Mouse (Mus musculus): ENCODE data around the gene Zfp526.
"Not testable (repeated sequence)": the region's sequence is repeated elsewhere in the genome, so short reads cannot be mapped to it uniquely, and the experiment has no call there.

The Zfp526 gene

DNA sequence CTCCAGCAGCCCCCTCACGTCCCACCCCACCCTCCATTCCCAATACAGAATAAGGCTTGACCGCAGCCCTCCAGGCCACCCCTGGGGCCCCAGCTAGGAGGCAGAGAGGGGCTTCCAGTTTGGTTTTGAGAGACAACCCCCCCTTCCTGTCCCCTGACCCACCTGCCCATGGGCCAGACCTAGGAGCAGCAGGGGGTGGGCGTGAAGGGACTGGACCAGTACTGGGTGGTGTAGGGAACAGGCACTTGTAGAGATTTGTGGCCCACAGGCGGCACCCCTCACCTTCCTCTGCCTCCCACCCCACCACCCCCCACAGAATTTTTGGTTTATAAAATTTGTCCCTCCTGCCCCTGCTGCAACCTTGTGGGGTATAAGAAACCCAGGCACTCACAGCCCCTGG lies 22.1 kb downstream of the Zfp526 start:
- DNase-seq = no peak

DNA sequence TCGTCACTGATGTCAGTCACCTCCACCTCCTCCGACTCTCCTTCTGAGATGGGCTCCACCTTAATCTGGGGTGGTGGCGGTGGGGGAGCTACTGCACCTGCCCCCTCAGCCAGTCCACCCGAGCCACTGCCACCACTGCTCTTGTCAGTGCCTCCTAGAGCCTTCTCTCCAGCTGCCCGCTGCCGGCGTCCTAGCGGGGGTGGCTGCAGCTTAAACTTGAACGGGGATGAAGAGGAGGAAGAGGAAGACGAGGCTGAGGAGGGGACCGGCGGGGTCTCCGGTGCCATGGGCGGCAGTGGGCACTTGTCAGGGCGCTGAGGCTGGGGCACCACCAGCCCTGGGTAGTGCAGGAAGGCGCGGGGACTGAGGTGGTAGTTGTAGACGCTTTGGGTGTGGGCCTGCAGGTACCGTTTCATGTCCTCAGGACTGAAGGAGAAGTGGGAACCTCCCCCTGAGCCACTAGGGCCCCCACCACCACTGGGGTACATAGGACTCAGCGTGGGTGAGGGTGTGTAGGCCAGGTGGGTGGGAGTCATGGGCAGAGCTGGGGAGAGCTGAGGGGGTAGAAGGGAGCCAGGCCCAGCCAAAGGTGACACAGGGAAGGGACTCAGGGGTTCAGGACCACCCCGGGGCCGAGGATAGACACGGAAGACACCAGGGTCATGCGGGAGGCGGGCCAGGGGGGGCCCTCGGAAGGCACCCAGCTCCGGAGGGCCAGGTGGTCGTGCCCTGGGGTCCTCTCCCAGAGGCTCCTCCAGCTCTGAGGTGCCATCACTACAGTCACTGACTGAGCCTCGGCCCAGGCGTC lies 23.5 kb downstream of the Zfp526 start:
- DNase-seq = no peak

DNA sequence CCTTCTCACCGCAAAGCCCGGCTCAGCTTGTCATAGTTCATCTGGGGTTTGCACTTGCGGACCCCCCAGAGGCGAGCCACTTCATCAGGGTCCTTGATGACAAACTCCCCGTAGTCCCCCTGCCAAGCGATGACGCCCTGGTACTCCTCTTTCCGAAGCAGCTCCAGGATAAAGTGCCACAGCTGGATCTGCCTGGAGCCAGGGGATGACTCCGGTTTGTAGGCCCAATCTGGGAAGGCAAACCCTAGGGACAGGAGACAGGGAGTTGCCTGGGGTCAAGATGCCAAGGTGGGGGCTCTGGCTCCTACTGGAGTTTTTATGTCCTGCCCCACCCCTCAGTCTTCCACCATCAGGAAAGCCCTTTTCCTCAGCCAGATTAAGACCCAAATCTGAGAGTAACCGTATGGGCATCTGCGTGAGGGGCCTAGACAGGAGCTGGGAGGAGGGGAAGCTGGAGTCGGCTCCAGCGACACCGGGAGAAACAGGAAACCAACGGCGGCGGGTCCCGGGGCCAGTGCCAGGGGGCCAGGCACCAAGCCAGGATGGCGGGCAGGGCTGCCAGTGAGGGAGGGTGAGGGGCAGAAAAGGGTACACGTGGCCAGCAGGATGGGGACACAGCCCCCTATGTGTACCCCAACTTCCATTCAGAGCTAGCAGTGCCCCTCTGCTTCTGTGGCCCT lies 25.0 kb downstream of the Zfp526 start:
- peak in 1 of 2 experiments; percentile 55 for DNase-seq

DNA sequence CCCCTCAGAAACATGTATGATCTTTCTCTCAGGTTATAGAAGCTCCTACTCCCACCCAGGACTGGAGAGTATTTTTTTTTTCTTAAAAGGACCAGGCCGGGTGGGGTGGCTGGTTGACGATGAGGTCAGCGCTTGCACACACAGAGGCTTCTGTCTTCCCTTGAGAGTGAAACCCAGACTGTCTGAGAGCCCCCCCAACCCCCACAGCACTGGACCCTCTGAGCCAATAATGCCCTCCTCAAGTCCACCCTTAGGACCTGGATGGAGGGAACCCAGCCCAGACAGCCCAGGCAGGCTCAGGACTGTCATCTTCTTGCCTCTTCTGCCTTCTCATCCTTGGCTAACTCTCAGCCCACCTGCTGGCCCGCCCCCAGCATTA lies 25.5 kb downstream of the Zfp526 start:
- no peak for DNase-seq

DNA sequence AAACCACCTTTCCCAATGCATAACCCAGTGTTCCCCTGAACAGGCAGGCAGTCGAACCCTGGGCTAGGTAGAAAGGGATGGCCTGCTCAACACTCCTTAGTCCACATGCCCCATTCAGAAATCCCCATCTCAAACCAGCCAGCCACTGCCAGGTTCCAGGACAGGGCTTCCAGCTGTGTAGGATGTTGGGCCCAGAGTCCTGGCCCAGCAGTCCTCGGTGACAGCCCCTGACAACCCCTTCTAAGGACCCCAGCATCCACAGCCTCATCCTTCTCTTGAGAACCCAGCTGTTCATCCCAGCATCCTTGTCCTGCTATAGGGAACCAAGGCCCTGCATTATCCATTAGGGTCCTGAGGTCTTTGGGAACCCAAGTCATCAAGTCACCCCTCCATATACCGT lies 26.3 kb downstream of the Zfp526 start:
- DNase-seq = no peak

DNA sequence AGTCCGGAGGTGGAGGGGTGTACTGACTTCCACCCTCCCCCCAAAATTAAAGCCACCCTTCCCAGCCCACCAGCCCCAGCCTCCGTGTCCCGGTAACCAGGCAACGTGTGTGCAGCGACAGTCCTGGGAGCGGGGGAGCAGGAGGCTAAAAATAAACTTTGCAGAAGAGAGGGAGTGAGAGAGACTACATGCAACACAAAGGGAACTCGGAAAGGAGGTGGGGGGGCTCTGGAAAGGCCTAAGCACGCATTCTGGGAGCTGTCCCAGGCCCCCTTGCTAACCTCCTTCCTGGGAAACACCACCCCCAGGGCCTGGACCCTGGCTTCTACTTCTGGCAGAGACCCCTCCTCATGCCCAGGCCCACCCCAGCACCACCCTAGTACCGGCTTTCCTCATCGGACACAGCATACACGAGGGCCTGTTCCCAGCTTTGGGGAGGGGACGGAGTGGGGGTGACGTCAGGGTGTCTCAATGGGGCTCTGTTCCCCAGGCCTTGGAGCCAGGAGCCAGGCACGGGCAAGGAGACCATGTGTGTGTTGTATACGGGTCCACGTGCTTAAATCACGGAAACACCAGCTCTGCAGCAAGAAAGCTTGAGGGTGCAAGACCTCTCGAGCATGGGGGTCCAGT lies 26.9 kb downstream of the Zfp526 start:
- DNase-seq = peak; percentile 37 to 41

DNA sequence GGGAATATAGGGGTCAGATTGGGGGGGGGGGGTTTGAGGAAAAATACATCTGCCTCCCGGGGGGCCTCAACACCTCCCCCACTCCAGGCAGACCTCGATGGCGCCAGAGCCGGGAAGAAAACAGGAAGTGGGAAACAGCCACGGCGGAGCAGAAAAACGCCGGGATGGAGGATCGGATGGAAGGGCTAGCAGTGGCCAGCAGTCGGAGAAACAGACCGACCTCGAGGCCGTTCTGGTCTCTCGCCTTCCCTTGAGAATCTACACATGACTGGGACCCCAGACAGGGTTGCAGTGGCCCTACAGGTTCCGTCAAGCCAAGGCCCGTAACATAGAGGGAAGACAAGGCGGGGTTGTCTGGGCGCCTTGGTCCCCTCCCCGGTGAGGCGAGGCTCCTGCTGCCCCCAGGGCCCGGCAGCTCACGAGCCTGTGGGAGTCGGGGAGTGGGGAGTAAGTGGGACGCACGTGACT lies 27.7 kb downstream of the Zfp526 start:
- peak in 1 of 2 experiments; percentile 49 for DNase-seq

DNA sequence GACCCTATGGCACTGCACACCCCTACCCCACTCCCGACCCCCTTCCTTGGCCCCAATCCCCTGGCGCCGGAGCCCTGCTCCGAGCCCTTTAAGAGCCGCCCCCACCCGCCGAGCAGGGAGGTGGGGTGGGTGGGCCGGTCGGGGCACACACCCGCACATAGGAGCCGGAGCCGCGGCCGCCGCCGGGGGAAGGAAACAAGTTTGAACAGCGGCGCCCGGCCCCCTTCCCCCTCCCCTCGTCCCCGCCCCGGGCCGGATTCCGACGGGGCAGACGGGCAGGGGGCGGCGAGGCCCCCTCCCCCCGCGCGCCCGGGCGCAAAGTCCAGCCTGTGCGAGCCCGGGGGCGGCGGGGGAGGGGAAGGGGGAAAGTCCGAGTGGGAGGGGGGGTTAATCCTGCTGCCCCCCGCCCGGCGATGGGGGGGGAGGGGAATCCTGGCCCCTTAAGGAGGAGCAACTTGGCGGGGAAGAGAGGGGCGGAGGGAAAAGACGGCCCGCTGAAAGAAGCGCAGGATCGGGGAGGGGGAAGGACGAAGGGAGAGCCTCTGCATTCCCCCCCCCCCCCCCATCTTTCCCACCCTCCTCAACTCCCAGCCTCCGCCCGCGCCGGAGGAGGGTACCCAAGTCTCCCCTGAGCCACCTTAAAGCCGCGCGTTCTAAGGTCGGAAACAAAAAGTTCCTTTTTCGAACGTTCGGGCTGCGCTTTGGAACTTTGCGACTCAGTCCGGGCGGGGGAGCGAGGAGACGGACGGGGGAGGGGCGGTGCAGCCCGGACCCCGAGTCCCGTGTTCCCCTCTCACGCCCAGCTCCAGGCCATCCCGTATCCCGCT lies 28.3 kb downstream of the Zfp526 start:
- peak; percentile 54 to 65 for DNase-seq

DNA sequence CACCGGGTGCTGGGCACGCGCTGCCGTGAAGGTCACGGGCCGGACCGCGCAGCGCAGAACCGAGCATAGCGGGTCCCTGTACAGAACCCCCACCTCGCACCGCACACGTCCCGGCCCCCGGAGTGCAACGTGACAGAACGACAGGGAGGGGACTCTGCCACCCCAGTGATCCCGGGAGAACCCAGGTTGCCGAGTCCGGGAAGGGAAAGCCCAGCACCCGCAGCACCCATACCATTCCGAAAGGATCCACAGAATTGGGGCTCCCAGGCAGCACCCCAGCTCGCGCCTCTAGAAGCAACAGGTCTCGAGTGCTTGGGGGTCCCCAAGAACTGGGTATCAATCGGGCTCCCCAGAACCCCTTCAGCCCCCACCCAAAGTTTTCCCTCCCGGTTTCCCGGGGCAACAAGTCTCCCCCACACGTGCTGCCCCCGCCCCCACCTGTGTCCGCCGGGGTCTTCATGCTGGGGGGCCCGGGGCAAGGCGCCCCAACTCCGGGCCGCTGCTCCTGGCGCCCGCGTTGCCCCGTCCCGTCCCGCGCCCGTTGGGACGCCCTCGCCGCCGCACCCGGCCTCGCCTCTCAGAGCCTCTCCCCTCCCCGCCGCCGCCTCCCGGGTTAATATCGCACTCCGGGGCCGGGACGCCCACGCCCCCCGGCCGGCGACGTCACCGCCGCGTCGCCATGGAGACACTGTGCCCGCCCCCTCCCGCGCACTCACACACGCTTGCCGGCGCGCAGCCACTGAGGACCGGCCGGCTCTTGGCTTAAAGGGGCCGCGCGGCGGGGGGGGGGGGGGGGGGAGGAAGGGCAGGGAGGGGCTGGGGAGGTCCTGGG lies 29.1 kb downstream of the Zfp526 start, which contains the start of gene Erf:
Gene Erf (minus strand): TSS at position 621 of the 832 bp plus-strand sequence.
- peak; percentile 90 to 93 for DNase-seq

DNA sequence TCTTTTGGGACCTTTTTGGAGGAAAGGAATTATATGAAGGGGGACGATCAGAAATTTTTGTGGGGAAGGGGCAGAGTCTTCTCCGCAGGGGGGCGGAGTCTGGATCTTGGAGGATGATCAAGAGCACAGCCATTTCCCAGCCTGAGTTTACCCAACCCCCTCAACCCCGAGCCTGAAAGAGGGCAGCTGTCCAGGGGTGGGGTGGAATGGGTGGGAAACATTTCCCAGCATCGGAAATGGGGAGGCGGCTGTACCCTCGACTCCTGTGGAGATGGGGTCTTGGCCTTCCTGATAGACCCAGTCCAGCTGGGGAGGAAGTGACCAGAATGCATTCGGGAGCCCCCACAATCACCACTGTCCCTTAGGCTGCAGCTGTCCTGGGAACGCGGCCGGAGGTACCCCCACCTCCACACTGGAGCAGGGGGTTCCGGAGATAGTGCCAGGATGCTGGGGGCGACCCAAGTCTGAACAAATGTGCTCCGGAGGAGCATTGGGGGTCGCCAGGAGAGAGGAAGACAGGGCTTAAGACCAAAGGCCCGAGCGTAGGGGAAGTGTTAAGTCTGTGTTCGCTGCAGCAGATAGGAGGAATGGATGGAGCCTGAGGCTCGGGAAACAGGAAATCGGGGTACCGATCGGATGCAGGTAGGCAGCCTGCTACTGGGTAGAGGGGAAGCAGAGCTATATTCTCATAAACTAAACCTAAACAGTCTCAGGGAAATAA lies 30.0 kb downstream of the Zfp526 start:
- peak; percentile 56 to 58 for DNase-seq

DNA sequence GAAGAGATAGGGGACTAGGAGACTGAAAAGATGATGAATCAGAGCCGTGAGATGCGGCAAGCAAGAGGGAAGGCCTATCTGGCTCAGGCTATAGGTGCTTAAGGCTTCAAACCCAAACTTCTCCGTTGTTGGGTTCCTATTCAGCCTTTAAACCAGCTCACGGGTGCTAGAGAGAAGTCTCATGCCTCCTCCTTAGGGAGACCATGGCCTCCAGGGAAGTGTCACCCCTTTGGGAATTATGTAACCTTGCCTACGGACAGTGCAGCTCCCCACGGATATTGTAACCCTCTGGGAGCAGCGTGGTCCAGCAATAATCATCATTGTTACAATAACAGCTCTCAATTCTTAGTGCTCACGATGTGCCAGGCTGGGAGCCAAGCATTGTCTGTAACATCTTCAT lies 30.6 kb downstream of the Zfp526 start:
- DNase-seq = peak in 1 of 2 experiments; percentile 57

DNA sequence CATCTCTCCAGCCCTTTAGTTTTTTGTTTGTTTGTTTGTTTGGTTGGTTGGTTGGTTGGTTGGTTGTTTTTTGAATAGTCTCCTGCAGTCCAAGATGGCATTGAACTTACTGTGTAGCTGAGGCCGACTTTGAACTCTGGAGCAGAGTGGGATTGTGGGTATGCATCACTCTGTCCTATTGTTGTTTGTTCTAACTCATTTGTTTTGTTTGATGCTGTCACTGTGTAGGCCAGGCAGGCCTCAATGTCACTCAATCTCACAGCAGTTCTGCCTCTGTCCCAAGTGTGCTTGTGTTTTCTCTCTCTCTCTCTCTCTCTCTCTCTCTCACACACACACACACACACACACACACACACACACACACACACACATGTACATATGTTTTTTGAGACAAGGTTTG lies 40.7 kb downstream of the Zfp526 start:
- no peak for DNase-seq

DNA sequence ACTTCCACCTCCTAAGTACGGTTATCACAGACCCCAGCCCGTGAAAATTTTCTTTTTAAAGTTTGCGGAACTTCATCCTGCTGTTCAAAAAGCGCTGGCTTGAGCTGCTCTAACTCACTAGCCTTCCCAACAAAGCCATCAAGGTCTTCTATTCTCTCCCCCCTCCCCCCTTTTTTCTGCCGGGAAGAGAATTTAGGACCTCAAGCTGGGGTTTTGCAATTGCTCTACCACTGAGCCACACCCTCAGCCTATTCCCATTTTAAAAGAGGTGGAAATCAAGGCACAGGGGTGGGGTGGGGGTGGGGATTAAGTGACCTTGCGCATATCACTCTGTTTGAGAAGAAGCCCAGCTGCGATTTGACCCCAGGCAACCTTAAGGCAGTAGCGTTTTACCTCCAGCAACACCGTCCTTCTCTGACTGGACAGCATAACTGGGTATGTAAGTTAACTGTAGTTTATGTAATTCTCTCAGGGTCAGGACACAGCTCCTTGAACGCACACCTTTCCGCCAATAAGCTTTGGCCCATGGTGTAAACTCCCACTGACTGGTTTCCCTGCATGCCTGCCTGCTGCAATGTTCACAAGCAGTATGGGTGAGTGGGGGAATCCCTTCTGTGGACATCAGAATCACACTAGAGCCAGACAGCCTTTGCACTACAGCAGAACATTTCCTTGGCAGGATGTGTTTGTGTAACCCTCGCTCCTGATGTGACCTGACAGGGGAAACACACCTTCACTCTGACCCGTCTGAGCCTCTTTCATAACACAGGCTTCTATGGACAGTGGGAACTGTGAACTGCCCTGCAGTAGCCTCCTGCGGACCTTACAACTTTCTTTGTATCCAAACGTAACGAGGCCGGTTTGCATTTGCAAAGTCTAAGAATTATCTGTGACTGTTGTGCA lies 43.0 kb downstream of the Zfp526 start:
- no peak for DNase-seq

DNA sequence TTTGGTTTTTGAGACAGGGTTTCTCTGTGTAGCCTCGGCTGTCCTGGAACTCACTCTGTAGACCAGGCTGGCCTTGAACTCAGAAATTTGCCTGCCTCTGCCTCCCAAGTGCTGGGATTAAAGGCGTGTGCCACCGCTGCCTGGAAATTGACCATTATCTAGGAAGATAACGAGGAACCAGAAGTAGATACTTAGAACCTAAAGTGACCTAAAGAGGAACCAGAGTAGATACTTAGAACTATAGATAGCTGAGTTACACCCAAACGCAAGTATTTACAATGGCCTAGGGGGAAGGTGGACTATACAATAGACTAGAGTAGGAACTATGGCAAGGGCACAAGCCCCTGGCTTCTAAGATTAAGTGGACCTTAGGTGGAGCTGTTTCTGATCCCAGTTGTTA lies 44.5 kb downstream of the Zfp526 start:
- DNase-seq = not testable (repeated sequence)

DNA sequence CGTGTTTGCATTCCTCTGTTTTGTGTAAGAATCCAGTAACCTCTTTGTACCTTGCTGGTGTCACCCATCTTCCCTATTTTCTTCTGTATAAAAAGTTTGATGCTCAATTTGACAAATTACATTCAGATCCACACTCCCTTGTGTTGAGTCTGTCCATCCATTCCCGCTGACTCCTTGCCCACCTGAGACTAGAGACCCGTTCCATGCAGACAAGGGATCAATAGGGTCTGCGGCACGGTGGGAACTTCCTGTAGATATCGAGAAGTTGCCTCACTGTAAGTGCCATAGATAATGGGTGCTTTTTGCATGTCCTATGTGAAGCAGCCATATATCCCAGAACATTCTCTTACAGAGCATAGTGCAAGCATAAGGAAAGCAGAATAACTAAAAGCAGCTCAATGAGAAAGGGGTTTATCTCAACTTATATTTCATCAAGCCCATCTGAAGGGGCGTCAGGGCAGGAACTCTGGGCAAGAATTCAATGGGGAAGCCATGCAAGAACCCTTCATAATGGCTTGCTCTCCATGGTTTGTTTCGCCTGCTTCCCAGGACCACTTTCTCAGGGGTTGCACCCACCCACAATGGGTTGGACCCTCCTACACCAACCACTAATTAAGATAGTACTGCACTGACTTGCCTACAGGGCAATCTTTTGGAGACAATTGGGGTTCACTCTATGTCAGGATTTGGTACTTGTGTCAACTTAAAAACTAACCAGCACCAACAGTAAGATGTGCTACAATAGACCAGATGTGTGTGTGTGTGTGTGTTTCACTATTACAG lies 45.1 kb downstream of the Zfp526 start:
- DNase-seq = no peak

DNA sequence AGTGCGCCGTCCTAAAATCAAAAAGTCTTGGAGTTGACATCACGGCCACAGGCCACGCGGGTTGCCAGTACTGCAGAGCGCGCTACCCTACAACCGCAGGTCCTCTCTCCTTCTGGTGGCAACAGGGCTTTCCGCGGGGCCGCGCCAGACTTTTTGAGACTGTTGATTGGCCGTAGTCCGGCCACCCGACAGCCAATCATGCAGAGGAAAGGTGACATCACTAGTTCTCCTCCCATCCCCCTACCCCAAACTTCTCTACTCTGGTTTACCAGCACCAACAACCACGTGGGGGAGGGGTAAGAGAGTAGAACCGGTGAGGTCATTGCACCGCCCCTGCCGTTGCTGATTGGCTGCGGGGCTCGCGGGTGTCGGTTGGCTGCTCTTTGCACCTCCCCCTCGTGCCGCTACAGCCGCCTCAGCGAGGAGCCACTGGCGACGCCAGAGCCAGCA lies 46.1 kb downstream of the Zfp526 start, which contains the start of gene Cic:
Gene Cic (plus strand): TSS at position 404 of the 450 bp plus-strand sequence.
- peak; percentile 96 to 98 for DNase-seq

DNA sequence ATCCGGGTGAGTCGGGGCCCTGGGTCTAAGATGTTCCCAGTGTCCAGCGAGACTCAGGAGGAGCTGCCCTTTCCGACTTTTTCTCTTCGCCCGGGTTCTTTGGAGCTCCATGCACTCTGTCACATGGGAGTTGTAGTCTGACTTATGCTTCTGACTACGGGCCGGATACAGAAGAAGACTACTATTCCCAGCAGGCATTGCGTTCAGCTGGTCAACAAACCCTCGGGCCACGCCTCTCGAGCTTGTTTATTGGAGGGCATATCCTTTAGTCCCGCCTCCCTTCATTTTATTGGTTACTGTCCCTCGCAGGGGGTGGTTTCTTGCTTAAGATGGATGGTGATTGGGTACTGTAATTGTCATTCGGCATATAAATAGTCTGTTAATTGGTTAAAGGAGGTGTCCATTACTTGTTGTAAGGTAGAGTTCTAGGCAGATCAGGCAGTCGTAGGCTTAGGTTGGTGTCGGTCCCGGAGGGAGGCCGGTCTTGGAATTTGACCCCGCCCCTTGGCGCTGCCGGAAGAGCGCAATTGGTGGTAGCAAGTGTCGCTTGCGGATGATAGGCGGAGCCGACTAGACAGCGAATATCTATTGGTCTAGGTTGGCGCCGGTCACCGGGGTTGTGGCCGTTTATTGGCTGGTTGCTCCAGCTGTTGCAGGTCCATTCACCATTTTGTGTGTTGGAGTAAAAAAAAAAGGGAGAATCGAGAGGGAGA lies 46.7 kb downstream of the Zfp526 start:
- peak; percentile 98 to 99 for DNase-seq

DNA sequence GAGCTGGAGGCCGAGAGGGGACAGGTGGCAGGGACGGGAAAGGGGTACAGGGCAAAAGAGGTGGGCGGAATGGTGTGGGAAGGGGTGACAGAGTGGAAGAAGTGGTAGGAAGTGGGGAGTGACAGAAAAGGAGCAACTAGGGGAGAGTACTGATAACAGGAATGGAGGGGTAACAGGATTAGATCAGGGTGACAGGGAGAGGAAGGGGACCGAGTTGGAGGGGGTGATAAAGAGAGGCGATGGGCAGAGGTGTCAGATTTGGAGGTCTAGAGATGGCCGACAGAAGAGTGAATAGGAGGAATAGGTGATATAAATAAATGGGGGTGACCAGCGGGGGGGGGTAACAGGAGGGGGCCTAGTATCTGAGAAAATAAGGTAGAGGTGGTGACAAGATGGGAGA lies 47.4 kb downstream of the Zfp526 start:
- no peak for DNase-seq
